Mouse (Mus musculus) urinary bladder, adult 2 months (tissue): ENCODE measurements at regions not wholly inside any gene's neighbourhood (a gene's known extent, or its start where the extent isn't known, plus 50 kb on each side); places are given as distances from the start of the nearest gene placed in this dataset.

Experiments used
- DNase-seq: peaks from one replicate; pipeline ENCODE4 v3.0.0; 2022; ENCODE audit warnings: low spot score

- no peak for DNase-seq
Observed at GRCm38 (mm10) chr2:33983112-33983748, 95.5 kb upstream of the Mvb12b start.

- no peak for DNase-seq
Observed at GRCm38 (mm10) chr2:33981936-33982335, 94.2 kb upstream of the Mvb12b start.

DNA sequence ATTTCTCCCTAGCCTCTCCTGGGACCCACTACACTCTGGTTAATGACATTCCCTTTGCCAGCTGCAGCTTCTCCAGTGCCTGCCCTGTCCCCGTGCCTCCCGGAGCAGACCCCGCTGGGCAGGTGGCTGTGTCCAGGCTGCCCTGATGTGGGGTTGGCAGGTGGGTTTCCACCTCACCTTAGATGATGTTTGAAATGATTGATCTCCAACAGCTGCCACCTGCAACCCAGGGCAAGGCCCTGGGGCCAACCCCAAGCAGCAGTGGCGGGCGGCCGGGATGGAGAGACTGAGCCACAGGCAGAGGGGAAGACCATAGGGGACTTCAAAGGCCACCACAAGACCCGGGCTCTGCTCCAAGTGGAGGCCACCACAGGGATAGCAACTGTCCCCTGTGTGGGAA, 93.6 kb upstream of the Mvb12b start:
- no peak for DNase-seq

- DNase-seq: no peak
Observed at GRCm38 (mm10) chr2:33980884-33981283, 93.1 kb upstream of the Mvb12b start.

- no peak for DNase-seq
Observed at GRCm38 (mm10) chr2:33979276-33979675, 91.5 kb upstream of the Mvb12b start.

DNA sequence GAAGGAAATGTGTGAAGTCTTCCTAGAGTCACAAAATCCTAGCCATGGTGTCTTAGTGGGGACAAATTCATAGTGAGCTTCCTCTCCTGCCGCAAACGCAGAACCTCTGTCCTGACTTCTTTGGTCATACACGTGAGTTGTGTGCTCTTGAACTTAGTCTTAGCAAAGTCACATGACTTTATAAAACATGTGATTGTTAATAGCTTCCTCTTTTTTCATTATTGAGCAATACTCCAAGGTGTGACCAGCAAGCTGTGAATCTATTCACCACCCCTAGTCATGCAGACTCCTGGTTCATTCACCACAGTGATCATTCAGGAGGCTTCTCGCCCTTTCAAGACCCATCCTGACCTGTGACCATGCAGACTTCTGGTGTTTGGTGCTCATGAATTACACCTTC, 90.8 kb upstream of the Mvb12b start:
- no peak for DNase-seq

GRCm38 (mm10) chr2:33977576-33978352, 90.0 kb upstream of the Mvb12b start:
- DNase-seq: no peak

GRCm38 (mm10) chr2:33977151-33977550, 89.4 kb upstream of the Mvb12b start:
- no peak for DNase-seq

- DNase-seq: no peak
Observed at GRCm38 (mm10) chr2:33976183-33976582, 88.4 kb upstream of the Mvb12b start.

DNA sequence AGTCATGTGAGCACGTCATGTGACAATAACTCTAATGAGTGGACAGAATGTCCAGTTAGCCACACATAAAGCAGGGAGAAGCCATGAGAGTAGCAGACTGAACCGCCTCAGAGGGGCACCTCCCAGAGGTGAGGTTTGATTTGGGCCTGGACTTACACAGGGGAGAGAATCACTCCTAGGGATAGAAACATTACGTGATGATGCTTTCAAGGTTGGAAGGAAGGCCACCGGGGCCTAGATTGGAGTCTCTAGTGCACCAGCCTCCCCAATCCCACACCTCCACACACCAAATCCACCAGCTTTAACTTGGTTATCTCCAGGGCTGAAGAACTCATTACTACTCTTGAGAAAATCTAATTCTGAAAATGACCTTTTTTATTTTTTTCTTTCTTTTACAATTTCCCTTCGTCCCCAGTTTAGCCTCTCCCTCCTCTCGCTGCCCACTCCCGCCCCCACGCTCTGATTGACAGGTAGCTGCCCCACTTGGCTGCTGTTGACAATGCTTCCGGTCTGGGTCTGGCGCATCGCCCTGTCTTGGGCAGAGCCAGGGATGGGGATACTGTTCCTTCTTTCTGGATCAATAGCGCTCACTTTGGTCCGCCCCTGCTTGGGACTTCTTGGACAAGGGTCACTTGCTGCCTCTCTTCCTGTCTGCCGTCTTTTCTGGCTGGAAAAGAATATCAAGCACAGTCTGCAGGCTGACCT, 87.8 kb upstream of the Mvb12b start:
- DNase-seq: no peak

GRCm38 (mm10) chr2:33974737-33975422, 87.1 kb upstream of the Mvb12b start:
- no peak for DNase-seq

DNA sequence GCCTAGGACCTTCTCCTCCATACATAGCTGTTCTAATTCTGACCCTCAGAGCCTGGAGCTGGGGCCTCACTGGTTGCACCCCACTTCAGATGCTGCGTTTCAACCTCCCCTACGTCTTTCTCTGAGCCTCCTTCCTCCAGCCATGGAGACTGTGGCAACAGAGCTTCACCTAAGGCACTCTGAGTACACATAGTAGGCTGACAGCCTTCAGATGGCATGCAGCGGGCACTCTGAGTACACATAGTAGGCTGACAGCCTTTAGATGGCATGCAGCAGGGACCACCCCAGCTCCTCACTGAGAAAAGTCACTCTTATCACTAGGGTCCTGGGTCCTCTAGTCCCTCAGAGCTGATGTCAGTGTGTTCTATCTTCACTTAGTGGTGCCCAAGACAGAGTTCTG, 86.3 kb upstream of the Mvb12b start:
- no peak for DNase-seq

DNA sequence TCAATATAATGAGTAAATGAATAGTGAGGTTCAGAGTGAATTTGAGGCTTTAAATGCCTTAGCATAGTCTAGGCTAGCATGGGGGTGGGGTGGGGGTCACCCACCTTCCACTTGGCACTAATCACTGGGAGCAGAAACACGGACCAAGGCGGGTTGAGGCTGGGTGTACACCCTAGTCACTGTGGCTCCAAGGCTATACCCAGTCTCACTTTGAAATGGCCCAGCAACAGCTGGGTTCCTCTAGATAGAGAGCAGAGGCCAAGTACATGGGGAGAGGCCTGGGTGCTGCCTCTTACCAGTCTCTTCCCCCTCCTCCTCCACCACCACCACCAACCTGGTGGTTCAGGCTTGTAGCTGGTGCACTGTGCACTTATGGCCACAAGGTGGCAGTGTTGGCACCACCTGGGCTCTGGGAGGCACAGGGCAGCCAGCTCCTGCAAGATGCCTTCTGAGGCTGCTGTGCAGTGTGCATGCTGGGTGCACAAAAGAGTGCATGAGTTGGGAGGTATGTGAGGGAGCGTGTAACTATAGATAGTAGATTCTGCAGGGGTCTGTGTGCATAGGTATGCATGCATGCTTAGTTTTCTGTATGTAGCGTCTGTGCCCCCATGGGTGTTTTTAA, 85.6 kb upstream of the Mvb12b start:
- DNase-seq: peak; percentile 49

- DNase-seq: no peak
Observed at GRCm38 (mm10) chr2:33966984-33967421, 79.3 kb upstream of the Mvb12b start.

DNA sequence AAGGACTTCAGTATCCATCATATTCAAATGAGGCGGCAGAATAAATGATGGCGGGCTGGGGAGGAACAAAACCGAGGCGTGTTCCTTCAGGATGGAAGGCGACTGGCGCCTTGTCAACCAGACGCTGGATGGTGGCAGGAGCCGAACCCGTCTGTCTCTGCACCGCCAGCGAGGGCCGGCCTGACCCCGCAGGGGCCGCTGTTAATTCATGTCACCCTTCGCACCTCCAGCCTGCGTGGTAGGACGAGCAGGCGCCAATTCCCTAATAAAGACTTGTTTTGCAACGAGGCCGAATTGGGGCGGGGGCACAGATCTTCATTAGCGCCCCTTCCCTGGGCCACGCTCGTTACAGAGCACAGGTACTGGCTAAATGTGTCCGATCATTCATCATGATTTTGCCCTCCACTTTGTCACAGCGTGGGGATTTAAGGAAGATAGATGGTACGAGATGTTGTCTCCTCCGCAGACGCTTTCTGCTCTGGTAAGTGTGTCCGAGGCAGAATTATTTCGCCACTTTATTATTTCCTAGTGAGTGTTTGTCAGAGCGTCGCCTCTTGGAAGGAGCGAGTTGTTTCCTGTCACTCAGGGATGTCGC, 78.7 kb upstream of the Mvb12b start:
- no peak for DNase-seq

- DNase-seq: no peak
Observed at GRCm38 (mm10) chr2:33964096-33964495, 76.3 kb upstream of the Mvb12b start.

- no peak for DNase-seq
Observed at GRCm38 (mm10) chr2:33962355-33963037, 74.8 kb upstream of the Mvb12b start.

DNA sequence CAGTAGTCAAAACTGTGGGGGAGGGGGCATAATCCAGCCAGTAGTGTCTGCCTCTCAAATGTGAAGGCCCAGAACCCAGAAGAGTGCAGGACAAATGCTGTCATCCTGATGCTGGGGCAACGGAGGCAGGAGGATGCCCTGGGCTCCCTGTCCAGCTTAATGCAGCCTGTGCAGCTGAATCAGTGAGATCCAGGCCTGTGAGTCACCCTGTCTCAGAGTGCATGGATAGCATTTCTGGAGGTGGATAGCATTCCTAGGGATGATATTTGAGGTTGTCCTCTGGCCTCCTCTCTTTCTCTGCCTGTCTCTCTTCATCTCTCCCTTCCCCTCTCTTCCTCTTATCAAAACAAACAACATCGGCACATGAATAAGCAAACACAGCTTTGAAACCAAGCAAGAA, 73.8 kb upstream of the Mvb12b start:
- DNase-seq: peak; percentile 5

DNA sequence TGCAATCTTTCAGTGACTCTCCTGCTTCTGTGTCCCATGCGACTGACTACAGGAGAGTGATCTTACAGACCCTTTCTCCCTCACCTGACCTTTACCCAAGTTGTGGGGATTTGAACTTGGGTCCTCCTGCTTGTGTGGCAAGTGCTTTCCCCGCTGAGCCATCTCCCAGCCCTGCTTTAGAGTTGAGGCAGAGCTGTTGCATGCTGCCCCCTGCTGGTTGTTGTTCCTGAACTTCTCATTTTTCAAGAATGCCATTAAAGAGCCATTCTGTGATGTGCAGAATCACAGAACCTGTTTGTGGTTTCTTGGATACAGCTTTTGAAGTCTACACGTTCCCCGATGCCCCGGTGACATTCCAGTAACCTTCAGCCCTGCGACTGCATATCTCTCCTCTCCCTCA, 70.0 kb upstream of the Mvb12b start:
- no peak for DNase-seq

DNA sequence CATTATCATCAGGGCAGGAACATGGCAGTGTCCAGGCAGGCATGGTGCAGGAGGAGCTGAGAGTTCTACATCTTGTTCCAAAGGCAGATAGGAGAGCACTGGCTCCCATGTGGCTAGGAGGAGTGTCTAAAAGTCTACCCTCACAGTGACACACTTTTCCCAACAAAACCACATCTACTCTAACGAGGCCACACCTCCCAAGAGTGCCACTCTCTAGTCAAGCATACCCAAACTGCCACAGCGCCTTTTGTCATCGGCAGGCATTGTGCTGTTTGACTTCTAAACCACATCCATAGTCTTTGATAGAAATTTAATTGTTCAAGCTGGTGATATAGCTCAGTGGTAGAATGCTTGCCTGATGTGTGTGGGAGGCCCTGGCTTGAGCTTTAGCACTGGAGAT, 56.6 kb upstream of the Mvb12b start:
- DNase-seq: no peak

DNA sequence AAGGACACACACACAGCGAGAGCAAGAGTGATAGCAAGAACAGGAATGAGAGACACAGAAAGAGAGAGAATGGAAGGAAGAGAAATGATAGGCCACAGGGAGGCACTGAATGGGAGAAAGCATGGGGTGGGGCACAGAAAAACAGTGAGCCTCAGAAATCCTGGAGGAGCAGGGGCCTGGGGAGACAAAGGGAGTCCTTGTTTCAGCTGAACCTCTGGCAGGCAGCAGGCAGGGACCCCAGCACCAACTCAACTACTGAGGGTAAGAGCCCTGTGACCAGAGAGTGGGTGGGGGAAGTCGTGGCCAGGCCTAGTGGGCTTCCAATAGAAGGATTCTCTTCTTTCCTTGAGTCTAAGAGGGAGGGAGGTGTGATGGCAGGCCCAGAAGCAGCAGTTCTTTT, 54.3 kb upstream of the Mvb12b start:
- DNase-seq: no peak
